Mouse (Mus musculus): ENCODE measurements around the gene Trafd1.

Gene Trafd1

DNA sequence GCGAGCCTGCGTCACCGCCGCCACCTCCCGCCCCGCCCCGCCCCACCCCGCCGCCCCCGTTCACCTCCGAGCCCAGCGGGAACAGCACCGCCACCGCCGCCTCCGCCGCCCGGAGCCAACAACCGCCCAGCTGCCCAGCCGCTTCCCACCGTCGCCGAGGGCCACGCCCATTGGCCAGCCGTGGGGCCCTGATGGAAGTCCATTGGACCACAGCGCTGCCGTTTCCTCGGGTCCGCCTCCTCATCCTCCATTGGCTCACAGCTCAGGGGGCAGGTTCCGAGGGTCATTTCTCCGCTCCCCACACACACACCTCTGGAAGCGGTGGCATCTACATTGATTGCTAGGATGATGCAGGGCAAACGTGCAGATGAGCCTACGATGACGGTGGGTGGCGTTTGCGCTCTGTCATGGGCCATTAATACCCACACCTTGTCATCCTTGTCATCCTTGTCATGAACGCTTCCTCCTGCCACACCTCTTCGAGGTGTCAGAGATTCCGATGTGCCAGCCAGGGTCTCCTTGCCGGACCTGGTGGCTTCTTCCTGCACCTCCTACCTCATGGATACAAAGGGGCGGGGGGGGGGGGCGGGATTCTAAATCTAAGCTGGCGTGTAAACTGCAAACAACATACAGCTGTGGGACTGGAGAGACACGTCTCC, at the start of gene Trafd1:
Gene Trafd1 (minus strand): TSS at position 172 of the 659 bp plus-strand sequence.
- DNase-seq = peak; percentile 98

DNA sequence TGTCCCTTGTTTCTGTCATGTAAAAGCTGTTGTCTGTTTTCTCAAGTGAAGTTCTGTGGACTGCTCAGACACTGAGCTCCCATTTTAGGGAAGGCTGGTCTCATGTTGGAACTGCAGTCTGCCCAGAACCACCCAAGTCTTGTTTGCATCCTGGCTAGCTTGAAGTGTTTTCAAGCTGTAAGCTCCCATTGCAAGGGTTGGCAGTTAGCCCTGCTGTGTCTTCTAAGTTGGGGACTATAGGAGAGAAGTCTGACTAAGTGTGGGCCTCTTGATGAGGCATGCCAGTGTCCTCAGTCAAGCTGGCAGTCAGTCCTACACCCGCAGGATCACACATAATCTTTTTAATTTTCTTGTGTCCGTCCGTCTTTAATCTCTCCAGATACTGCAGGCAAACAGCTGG, 43.5 kb upstream of the Trafd1 start:
- DNase-seq = no peak

DNA sequence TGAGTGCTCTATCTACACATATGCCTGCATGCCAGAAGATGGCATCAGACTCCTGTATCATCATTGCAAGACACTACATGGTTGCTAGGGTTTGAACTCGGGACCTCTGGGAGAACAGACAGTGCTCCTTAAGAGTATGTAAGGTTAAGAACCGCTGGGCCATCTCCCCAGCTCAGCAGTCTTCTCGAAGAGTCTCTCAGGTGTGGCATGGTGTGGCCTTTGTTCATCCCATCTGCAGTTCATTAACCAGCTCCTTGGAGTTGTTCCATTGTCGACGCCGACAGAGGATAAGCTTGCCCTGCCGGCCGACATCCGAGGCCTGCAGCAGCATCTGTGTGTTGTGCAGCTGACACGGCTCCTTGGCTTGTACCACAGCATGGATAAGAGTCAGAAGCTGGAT, 37.9 kb upstream of the Trafd1 start:
- no peak for DNase-seq

DNA sequence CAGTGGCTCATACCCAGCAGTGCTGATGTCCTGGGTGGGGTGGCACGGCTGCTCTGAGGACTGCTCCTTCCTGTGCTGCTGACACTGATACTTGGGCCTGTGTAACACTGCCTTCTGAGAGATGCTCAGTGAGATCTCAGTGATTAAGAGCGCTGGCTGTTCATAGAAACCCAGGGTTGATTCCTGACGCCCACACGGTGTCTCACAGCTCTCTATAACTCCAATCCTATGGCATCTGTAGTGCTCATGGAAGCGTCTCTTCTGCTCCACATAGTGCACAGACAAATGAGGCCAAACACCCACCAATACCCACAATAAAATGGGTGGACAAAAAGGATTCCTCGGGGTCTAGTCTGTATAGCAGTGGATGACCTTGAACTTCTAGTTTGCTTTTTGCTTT, 37.4 kb upstream of the Trafd1 start:
- no peak for DNase-seq

DNA sequence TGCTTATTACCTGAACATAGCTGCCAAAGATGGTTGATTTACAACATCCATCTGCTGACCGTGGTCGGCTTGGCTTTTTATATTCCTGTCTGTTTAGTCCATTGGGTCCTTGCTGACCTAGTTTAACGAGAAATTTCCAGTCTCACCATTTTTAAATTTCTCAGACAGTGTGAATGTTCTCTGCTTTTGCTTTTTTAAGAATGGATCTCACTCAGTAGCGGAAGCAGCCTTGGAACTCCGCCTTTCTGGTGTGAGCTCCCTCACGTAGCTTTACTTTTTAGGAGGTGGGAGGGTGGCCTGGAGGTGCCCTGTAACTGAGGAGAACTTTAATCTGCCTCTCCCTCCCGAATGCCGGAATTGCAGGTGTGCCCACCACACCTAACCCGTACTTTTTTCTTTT, 35.3 kb upstream of the Trafd1 start:
- DNase-seq = no peak

DNA sequence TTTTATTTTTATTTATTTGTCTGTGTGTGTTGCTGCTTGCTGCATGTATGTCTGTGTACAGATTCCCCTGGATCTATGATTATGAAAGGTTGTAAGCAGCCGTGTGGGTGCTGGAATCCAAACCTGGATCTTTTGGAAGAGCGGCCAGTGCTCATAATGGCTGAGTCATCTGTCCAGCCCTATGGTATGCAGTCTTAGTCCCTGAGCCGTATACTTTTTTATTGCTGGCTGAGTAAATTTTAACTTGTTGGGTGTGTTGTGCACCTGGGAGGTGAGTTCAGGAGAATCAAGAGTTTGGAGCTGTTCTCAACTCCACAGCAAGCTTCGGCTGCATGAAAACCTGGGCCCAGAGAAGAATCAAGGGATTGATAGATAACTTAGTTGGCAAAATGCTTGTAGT, 25.5 kb upstream of the Trafd1 start:
- no peak for DNase-seq

DNA sequence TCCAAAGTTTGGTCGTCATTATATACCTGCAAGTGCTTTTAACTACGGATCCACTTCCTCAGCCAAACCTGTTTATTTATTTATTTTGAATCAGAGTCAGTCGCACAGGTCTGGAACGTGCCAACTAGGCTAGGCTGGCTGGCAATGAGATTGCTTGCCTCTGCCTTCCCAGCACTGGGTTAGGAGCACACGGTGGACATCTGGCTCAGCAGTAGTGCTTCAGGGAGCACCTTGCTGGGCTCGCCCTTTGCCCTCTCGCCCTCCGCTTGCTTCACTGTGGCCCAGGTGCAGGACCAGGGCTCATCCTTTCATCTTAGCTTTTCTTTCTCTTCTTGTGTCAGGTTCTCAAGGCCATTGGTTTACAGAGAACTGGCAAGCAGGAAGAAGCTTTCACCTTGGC, 22.4 kb upstream of the Trafd1 start:
- no peak for DNase-seq

DNA sequence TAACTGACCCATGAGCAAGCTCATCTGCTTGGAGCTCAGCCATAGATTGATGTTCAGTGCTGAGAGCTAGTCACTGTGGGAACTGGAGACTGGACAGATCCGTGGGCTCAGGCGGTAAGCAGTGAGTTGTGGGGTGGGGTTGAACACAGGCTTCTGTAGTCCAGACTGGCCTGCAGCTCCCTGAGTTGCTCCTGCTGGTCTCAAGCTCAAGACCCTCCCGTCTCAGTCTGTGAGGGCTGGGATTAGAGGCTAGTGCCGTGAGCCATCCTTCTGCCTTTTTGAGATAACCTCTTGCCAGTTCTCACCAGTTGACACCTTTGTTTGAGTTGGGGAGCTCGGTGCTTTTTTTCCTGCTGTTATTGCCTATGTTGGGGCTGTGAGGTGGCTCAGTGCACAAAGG, 15.4 kb upstream of the Trafd1 start:
- no peak for DNase-seq

DNA sequence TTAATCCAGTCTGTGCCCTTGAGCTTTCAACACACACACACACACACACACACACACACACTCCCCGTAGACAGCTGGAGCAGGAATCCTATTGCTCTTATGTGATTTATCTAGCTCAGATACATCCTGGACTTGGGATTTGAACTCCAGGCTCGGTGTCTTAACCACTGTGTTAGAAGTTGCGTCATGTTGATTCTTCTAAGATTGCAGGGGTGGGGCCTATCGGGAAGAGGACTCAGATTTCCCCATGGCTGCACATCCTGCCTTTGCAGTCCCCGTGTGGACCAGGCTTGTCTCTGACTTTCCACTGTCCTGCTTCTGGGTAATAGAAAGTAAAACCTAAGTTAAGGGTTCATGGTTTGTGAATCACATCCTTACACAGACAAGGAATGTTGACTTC, 14.6 kb upstream of the Trafd1 start:
- no peak for DNase-seq

DNA sequence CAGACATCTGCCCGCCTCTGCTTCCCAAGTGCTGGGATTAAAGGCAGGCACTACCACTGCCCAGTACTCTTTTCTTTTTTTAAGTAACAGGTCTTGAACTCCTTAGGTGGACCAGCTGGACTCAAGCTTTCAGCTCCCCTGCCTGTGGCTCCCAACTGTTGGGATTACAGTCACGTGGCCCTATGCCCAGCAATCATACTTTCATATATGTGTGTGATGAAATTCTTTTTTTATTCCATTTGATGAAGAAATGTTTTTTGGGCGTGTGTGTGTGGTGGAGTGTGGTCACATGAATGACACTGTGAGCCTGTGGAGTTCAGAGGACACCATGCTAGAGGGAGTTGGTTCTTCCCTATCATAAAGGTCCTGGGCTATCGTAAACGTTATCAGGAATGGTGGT, 14.1 kb upstream of the Trafd1 start:
- DNase-seq = no peak

DNA sequence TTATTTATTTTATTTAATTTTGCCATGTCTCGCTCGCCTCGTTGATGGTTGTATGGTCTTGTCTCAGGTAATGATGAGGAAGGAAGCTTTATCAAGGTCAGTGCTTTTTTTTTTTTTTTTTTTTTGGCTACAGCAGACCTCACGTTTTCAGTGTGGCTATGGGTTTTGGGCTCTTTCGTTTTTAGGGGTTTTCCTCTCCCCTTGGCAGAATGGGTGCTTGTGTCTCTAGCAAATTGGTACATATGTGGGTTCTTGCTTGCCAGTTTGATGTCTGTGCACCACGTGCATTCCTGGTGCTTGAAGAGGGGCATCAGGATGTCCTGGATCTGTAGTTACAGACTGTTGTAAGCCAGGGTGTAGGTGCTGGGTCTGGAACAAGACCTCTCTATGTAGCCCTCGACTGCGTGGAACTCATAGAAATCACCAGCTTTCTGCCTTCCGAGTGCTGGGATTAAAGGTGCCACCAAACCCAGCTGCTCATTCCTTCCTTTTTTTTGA, 13.6 kb upstream of the Trafd1 start:
- DNase-seq = no peak

DNA sequence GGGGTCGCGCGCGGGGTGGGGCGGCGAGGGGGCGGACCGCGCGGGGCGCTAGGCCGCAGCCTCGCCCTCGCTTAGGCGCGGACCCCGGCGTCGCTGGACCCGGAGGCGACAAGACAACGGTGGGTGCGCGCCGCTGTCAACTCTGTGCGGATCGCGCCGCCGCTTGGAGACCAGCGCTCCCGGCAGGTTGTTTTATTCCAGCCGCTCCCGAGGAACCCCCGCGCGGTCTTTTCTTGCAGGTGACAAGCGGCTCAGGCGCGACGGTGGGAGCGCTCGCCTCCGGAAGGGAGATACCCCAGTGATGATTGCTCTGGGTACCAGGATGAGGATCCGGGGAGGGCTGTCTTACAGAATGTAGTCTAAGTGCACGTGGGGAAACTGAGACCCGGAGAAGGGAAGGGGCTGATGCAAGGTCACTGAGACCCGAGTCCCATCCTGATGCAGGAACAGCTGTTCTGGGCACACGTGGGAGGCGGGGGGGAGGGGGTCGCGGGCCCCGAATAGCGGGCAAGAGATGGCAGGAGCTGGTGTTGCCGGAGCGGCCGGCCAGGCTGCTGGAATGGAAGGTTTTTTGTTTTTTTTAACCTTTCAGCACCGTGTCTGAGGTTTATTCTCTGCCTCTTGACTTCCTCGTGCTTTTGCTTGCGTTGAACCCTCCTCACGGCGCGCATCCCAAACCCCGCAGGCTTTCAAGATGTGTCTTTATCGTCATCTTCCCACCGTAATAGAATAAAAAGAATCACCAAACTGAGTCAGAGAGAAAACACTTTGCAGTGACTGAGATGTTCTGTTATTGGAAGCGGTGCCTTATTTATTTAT, 12.9 kb upstream of the Trafd1 start:
- peak; percentile 29 for DNase-seq

DNA sequence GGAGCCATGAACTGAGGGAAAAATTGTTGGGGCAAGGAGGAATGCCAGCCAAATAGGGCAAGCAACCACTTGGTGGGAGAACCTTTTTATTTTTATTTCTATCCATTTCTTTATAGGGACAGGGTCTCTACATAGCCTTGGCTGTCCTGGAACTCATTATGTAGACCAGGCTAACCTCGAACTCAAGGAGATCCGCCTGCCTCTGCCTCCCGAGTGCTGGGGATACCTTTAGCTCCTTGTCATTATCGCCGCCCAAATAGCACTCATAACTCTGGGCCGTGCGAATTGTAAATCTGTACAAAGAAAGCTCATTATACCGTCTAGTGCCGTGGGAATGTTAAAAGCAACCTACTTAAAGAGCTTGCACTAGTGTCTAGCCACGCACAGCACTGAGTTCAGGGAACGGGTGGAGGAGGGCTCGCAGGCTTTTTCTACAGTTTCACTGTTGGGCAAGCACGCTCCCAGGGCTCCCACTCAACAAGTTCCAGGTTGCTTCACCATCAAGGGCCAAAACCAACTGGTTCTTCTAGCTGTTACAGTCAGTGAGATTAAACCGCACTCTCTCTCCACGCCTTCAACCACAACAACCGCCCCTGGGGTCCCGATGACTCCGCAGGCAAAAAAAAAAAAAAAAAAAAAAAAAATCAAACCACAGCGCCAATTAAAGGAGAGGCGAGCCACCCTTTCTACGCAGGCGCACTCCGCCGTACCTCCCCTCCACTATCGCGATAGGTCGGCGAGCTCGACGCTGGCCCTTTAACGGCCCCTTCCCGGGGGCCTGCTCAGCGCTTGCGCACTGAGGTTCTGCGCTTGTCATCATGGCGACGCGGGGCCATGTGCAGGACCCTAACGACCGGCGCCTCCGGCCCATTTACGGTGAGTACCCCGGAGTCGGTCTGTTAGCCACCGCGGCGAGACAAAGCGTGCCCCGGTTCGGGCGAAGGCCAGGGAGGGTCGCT, 12.0 kb upstream of the Trafd1 start, which contains the start of gene Naa25:
Gene Naa25 (plus strand): TSS at position 750 of the 959 bp plus-strand sequence.
- DNase-seq = peak; percentile 97

DNA sequence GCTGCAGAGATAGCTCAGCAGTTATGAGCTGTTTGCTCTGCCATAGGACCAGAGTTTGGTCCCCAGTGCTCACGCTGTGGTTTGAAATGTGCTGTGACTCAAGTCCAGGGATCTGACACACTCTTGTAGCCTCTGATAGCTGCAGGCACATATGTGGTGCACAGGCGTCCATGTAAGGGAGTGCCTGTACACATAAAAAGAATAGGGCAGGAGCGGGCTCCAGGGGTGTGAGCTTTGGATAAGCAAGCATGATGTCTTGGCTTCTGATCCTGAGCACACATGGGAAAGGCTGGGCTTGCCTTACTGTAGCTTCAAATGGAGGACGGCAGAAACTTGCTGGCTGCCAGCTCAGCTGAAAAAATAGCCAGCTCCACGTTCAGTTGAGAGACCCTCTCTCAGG, 10.2 kb upstream of the Trafd1 start:
- DNase-seq = no peak

DNA sequence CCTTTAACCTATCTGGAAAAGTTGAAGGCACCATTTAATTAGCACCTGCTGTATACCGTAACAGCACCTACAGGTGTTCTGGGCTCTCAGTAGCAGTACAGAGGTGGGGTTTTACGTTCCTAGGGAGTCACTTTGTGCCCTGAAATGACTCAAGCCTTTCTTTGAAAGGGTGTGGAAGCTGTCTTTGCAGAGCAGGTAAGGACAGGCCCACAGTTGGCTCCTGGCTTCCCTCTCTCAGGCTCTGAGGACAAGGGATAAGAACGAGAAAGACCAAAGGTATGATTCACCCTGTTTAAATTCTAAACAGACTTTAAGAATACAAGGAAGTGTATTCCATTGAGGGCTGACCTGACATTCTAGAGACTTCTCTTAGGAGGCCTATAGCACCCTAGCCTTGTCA, 8.0 kb upstream of the Trafd1 start:
- DNase-seq = no peak

DNA sequence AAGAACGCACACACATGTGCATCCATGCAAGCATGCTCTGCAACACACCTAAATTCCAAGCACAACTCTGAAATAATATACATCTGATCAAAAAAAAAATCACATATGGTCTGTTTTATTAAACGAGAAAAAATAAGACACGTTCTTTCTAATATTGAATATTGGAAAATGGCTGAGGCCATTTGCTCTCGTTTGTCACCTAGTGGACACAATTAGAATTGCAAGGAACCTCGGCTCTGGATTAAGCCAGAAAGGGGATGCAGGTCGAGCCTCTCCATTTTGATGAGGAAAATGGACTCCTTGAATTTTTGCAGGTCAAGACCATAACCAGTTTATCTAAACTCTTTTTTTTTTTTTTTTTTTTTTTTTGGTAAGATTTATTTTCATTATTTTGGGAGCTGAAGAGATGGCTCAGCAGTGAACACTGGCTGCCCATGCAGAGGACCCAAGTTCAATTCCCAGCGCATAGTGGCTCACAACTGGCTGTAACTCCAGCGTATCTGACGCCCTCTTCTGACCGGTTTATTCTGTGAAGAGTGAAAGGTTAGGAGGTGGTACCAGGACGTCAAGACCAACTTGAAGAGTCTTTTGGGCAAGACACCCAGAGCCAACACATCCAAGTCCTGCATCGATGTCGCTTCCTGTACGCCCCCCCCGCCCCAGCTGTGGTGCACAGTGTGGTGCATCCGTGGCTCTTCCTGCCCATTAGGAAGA, 7.4 kb upstream of the Trafd1 start:
- peak; percentile 46 for DNase-seq

DNA sequence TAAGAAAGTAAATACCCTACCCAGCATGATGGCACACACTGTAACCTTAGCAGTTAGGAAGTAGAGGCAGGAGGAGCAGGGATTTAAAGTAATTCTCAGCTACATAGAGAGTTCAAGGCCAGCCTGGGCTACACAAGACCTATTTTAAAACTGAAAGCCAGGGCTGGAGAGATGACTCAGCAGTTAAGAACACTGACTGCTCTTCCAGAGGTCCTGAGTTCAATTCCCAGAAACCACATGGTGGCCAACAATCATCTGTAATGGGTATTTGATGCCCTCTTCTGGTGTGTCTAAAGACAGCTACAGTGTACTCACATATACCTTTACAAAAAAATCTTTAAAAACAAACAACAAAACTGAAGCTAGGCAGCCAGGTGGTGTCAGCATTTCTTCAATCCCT, 4.3 kb upstream of the Trafd1 start:
- no peak for DNase-seq

DNA sequence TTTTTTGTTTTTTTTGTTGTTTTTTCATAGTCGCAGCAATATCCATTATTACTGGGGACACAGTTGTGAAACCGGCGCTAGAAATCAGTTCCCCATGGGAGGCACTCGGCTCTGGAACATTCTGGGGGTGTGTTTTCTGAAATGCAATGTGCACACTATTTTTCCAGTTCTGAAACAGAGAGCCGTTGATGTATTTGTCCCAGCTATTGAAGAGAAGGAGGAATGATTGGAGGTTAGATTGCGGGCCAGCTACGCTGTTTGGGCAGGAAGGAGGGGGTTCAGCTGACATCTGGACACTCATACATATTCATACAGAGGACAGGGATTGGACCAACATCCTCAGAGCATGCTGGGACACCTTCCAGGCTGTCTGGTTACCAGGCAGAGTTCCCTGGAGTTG, 3.7 kb upstream of the Trafd1 start:
- DNase-seq = no peak

DNA sequence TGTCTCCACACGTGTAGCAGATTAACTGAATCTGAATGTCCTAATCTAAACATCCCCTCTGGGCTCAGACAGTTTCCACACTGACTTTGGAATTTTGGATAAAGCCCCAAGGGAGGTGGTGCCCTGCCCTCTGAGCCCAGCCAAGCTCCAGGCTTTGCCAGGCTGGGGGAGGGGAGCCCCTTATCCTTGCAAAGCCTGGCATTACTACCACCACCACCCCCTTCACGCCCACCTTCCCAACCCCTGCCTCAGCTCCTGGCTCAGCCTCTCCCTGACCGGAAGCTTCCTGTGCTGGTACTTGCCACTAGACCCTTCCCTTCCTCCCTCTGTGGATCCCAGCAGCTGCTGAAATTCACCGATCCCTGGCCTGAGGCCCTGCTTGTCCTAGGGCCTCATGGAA, 1.7 kb upstream of the Trafd1 start:
- DNase-seq = no peak

DNA sequence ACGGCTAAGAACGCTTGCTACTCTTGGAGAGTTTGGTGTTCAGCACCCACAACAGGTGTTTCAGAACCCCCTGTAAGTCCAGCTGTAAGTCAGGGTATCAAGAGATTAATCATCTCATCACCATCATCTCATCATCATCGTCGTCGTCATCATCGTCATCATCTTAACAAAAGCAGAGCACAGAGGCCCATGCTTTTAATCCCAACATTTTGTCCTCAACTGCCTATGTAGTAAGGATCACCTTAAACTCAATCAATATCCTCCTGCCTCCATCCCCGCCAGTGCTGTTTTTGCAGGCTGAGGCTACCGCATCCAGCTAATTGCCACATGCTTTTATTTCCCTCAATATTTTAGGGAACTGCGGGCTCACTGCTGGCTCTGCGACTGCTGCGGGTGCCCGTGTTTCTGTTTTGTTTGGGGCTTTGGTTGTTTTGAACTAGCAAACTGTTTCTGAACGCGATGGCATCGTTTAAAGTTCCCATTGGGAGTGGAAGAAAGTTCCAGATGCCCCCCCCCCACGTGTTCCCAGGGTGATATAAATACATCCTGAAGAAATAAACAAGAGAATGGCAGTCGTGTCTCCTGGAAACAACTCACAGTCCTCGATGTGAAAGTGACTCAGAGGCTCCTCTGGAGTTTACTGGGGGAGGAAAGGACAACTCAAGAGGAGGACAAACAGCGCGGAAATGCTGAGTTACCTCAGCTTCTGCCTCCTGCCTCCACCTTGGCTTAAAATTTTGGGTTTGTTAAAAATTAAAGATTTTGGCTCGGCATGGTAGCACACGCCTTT, 883 bp upstream of the Trafd1 start:
- DNase-seq = no peak

DNA sequence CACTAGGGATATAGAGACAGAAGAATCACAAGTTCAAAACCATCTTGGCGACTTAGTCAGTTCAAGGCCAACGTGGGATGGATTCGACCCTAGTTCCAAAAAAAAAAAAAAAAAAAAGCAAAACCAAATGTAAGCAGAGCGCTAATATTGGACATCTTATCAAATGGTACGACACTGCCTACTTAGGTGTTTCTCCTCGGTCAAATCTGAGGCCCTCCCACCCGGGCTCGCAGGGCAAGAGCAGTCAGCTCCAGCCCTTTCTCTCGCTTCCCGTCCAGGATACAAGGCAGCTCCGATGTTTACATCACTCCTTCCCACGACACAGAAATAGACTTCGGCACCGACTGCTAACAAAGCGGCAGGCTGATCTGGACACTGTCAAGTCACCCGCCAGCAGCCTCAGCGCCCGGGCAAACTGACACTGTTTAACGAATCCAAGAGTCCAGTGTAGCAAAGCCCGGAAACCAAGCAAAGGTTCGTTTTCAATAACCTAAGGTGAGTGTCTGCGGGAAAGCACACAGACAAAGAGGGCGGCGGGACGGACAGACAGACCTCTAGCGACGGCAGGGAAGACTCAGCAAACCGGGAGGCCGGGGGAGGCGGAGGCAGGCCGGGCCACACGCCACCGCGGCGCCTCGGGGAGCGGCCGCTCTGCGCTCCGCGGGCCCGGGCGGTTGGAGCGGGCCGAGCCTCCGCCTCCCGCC, 523 bp downstream of the Trafd1 start:
- DNase-seq = peak; percentile 59
